Mouse (Mus musculus): ENCODE results near the gene Hist1h4h.

DNA sequence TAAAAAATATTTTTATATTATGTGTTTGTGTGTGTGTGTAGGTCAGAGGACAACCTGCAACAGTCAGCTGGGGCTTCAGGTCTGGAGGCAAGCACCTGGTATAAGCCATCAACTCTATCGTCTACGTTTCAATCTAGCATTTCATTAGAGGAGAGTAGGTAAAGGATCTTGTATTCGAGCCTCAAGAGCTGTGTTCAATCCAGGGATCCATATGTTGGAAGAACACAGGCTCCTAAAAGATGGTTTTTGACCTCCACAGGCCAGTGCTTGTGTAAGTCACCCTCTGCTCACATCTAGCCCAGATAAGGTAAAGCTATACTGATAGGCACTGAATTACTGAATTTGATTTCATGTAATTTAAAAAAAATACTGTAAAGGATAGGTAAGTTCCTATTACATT lies 26.1 kb downstream of the Hist1h4h start:
- TF ChIP-seq POLR2A (IDR thresholded peaks at IDR 0.05; ENCODE audit: control insufficient read depth, extremely low read depth, insufficient read depth, low read length, poor library complexity) (no peak), CTCF (IDR thresholded peaks at IDR 0.05; ENCODE audit: borderline replicate concordance, control insufficient read depth, extremely low read depth, insufficient read depth, low read length, poor library complexity) (no peak)
